Mouse (Mus musculus) myocyte (in vitro differentiated cells): Measurements from ENCODE around the gene Tmem161a.

Source experiments
- E2F4 ChIP-seq: IDR thresholded peaks from one replicate; pipeline ENCODE4 v1.6.1; 2011; ENCODE audit warnings: mild to moderate bottlenecking, control low read depth, moderate library complexity; ENCODE audit not compliant: insufficient read depth
- MAX ChIP-seq: IDR thresholded peaks from one replicate; pipeline ENCODE4 v1.6.1; 2011; ENCODE audit warnings: low read depth, mild to moderate bottlenecking, control low read depth
- MYOD1 ChIP-seq, 3 experiments: IDR thresholded peaks; one replicate each; pipeline ENCODE4 v1.6.1; 2011; ENCODE audit warnings: control low read depth in 2 of 3, low read depth in 2 of 3, mild to moderate bottlenecking in 2 of 3, moderate library complexity in 1 of 3; ENCODE audit not compliant: insufficient read length in 2 of 3, control insufficient read depth in 1 of 3
- POLR2A ChIP-seq: IDR thresholded peaks from one replicate; pipeline ENCODE4 v1.6.1; 2011; ENCODE audit warnings: low read depth, mild to moderate bottlenecking, control low read depth, moderate library complexity; ENCODE audit not compliant: insufficient read length
- SRF ChIP-seq: IDR thresholded peaks from one replicate; pipeline ENCODE4 v1.6.1; 2011; ENCODE audit warnings: low read depth; ENCODE audit not compliant: control insufficient read depth, insufficient read length
- TCF12 ChIP-seq: IDR thresholded peaks from one replicate; pipeline ENCODE4 v1.6.1; 2011; ENCODE audit warnings: mild to moderate bottlenecking, control low read depth; ENCODE audit not compliant: poor library complexity, insufficient read depth, severe bottlenecking
- USF1 ChIP-seq: IDR thresholded peaks from one replicate; pipeline ENCODE4 v1.6.1; 2011; ENCODE audit warnings: low read depth, mild to moderate bottlenecking, control low read depth, moderate library complexity

DNA sequence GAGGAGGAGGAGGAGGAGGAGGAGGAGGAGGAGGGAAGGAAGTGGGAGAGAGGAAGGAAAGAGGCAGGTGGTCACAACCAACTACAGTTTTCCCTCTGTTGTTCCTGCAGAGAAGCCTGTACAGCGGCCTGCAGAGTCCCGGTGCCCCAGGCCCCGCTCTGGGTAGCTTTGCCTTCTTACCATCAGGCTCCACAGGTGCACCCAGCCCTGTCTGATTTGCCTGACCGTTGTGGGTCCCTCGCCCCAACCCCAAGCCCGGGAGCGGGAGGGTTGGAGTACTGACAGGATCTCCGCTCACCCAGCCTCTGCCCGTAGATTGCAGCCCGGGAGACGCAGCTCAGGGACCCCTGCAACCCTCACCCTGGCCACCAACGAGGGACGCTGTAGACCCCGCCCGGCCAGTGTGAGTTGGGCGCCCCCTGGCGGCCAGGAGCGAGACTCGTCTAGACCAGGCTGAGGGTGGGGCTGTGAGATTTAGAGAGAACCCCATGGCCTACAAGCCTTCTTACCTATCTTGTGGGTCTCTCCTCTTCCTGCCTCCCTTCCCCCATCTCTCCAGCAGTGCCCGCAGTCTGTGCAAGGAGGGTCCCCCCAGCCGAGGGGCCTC lies 5.5 kb upstream of the Tmem161a start:
- TF ChIP-seq POLR2A (no peak), TCF12 (no peak), MAX (no peak), MYOD1 (IDR thresholded peaks at IDR 0.05; ENCODE audit: control insufficient read depth in 1 of 3, insufficient read length in 2 of 3, low read depth in 2 of 3) (no peak), USF1 (no peak), E2F4 (no peak), SRF (no peak)
